In genomic region chr16:70330007-70330406, GRCm38 (mm10) we compare ENCODE assay signal across 16 mouse cellular contexts.
"Had no signal": no experiment of that assay in that cellular context is flagged by ENCODE, and none has a peak within 500 bp of the region (broad histone marks: within the 10 kb centered on the region; RNA-seq: fewer than 3 reads in every experiment).

No protein-coding gene starts in this region.

- H3K36me3 ChIP-seq: limb, embryonic 12.5 days; limb, embryonic 15.5 days; liver, embryonic 13.5 days; stomach, embryonic 15.5 days had no signal

- H3K9ac ChIP-seq: limb, embryonic 12.5 days; limb, embryonic 15.5 days; liver, embryonic 13.5 days; stomach, embryonic 15.5 days had no signal

- DNase-seq: kidney, adult 11 months; kidney, adult 8-10 months; kidney, postnatal 14 days; kidney, postnatal 4 days; left cerebral cortex, postnatal 4 days; liver, embryonic 13.5 days; lung, adult 2 months; lung, postnatal 14 days; lung, postnatal 4 days; right cerebral cortex, adult 18-20 months; right cerebral cortex, postnatal 25 days; spleen, adult 18-20 months; thymus, postnatal 25 days had no signal

- H3K4me3 ChIP-seq: limb, embryonic 12.5 days; limb, embryonic 15.5 days; liver, embryonic 13.5 days; stomach, embryonic 15.5 days had no signal

- H3K9me3 ChIP-seq: limb, embryonic 12.5 days; limb, embryonic 15.5 days; liver, embryonic 13.5 days; stomach, embryonic 15.5 days had no signal

- H3K4me1 ChIP-seq: liver, embryonic 13.5 days; stomach, embryonic 15.5 days had no signal

- H3K4me2 ChIP-seq: limb, embryonic 12.5 days; limb, embryonic 15.5 days; liver, embryonic 13.5 days; stomach, embryonic 15.5 days had no signal

- H3K27me3 ChIP-seq: limb, embryonic 12.5 days; limb, embryonic 15.5 days; liver, embryonic 13.5 days; stomach, embryonic 15.5 days had no signal

- H3K27ac ChIP-seq: limb, embryonic 12.5 days; limb, embryonic 15.5 days; liver, embryonic 13.5 days; stomach, embryonic 15.5 days had no signal
